Mouse (Mus musculus) E14TG2a.4 (cell line): ENCODE data around the gene Tob1.

Experiments
- H3K27me3 ChIP-seq: 2 replicates; pipeline ENCODE4 v1.6.1; 2014; ENCODE audit warnings: low read length, control low read depth; ENCODE audit not compliant: insufficient read depth
- H3K36me3 ChIP-seq: 2 replicates; pipeline ENCODE4 v1.6.1; 2014; ENCODE audit warnings: low read length, control low read depth; ENCODE audit not compliant: insufficient read depth
- H3K4me1 ChIP-seq: replicated peaks from 2 replicates; pipeline ENCODE4 v1.6.1; 2014; ENCODE audit warnings: low read depth, low read length, control low read depth
- H3K4me3 ChIP-seq: replicated peaks from 2 replicates; pipeline ENCODE4 v1.5.1; 2014; ENCODE audit warnings: mild to moderate bottlenecking, low read length
- H3K9me3 ChIP-seq: 2 replicates; pipeline ENCODE4 v1.6.1; 2014; ENCODE audit warnings: low read length, control low read depth
- CTCF ChIP-seq: conservative IDR thresholded peaks from 2 replicates; pipeline ENCODE4 v1.5.1; 2014; ENCODE audit warnings: low read length
- NANOG ChIP-seq: IDR thresholded peaks from 2 replicates; pipeline ENCODE4 v1.6.1; 2014; ENCODE audit warnings: borderline replicate concordance, low read length, mixed read lengths
- POU5F1 ChIP-seq: IDR thresholded peaks from 2 replicates; pipeline ENCODE4 v1.6.1; 2014; ENCODE audit warnings: low read length, borderline replicate concordance

The Tob1 gene

GRCm38 (mm10) chr11:94213735-94214594 is 2.7 kb downstream of the Tob1 start:
- Histone ChIP-seq H3K4me3 (0 out of 2 replicates have a peak overlapping the region, but pooled peaks have one; percentile 7), H3K9me3 (no peaks in the 10 kb centered on the region), H3K27me3 (no peaks in the 10 kb centered on the region), H3K4me1 (peaks cover 32% of the 10 kb centered on the region), H3K36me3 (peaks cover 25% of the 10 kb centered on the region)
- TF ChIP-seq NANOG (no peak), CTCF (no peak), POU5F1 (no peak)

DNA sequence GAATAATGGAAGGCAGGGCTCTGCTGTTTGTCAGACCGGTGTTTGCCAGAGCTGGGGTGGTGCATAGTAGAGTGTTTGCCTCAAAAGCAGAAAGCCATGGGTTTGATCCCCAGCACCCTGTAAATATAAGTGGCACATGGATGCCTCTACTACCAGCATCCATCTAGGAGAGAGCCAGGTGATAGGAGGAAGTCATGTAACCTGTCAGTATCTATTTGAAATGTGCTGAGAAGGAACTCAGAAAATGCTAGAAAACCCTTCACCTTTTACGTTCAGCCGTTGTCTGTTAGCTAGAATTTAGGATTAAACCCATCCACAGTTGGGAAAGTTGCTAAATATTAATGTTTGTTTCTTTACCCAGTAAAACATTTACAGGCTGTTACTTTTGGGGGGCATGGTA is 4.3 kb downstream of the Tob1 start:
- Histone ChIP-seq H3K27me3 (no peaks in the 10 kb centered on the region), H3K4me1 (peaks cover 22% of the 10 kb centered on the region), H3K4me3 (no peak overlapping the region), H3K9me3 (no peaks in the 10 kb centered on the region), H3K36me3 (peaks cover 25% of the 10 kb centered on the region)
- TF ChIP-seq NANOG (no peak), CTCF (no peak), POU5F1 (no peak)

DNA sequence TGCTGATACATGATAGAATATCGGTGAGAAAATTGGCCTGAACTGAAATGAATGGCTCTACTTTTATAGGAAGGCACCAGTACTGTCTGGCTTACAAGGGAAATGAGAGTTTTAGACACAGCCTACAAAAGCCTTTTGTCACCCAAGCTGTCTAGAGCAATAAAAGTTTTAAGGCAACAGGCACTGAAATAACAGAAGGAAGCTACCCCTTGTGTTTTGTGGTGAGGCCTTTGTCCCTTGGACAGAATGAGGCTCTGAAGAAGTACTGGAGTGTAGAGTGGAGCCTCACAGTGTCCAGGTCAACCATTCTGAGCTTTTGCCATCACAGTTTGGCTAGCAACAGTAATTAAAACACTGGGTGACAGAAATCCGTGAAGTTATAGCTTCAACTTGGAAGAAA is 5.0 kb downstream of the Tob1 start:
- TF ChIP-seq NANOG (no peak), POU5F1 (no peak), CTCF (no peak)
- H3K4me1 ChIP-seq: peaks cover 22% of the 10 kb centered on the region

DNA sequence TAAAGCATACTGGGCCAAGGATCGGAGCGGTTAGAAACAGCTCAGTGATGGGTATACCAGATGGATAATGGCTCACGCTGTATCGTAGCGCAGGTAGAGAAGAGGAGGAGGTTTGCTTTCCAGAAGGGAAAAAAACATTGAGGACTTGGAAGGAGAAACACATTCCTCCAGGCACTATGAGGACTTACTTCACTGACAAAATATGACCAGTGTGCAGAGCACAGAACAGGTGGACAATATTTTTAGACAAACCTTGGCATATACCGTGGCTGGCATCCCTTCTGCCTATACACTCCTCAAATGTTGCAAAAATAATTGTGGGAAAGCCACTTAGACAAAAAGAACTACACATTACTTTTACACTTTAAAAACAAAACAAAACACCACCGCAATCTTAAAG is 10.0 kb downstream of the Tob1 start:
- Histone ChIP-seq H3K27me3 (no peaks in the 10 kb centered on the region), H3K36me3 (peaks cover under 1% of the 10 kb centered on the region; the same call in 1 of the 2 replicates), H3K4me3 (no peak overlapping the region), H3K9me3 (no peaks in the 10 kb centered on the region), H3K4me1 (peaks cover 10% of the 10 kb centered on the region)
- TF ChIP-seq POU5F1: no peak
- TF ChIP-seq NANOG: no peak
- TF ChIP-seq CTCF: no peak

More for the DNA sequence above, 5.0 kb downstream of the Tob1 start:
- Histone ChIP-seq H3K4me3 (no peak overlapping the region), H3K9me3 (no peaks in the 10 kb centered on the region), H3K27me3 (no peaks in the 10 kb centered on the region), H3K36me3 (peaks cover 25% of the 10 kb centered on the region)

- no peaks in the 10 kb centered on the region for H3K36me3 ChIP-seq
- H3K4me1 ChIP-seq: peaks cover 19% of the 10 kb centered on the region
- no peaks in the 10 kb centered on the region for H3K27me3 ChIP-seq
- no peak for TF ChIP-seq POU5F1
- no peak for TF ChIP-seq CTCF
- no peak for TF ChIP-seq NANOG
- H3K9me3 ChIP-seq: no peaks in the 10 kb centered on the region
- H3K4me3 ChIP-seq: no peak overlapping the region
Observed at GRCm38 (mm10) chr11:94223531-94223930, 12.3 kb downstream of the Tob1 start.

DNA sequence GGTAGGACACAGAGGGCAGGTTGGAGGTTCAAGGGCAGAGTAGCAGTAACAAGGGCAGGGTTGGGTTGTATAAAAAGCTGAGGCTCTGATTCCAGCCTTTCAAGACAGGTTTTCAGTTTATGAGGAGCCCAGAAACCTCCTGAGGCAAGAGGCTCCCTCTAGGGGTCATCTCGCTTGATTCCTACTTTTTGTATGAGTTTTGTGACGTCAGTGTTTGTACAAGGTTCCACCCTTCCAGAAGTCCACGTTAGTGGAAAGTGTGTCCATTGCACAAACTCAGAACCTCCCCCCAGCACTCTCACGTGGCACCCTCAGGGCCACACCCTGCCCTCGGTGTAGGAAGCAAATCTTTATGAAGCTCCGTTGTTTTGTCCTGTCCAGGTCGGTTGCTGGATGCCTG is 14.7 kb downstream of the Tob1 start:
- Histone ChIP-seq H3K36me3 (no peaks in the 10 kb centered on the region), H3K9me3 (no peaks in the 10 kb centered on the region), H3K27me3 (no peaks in the 10 kb centered on the region), H3K4me3 (no peak overlapping the region), H3K4me1 (peaks cover 20% of the 10 kb centered on the region)
- TF ChIP-seq CTCF: peak; percentile 31; the same call in 1 of the 2 replicates
- TF ChIP-seq NANOG: no peak
- no peak for TF ChIP-seq POU5F1

DNA sequence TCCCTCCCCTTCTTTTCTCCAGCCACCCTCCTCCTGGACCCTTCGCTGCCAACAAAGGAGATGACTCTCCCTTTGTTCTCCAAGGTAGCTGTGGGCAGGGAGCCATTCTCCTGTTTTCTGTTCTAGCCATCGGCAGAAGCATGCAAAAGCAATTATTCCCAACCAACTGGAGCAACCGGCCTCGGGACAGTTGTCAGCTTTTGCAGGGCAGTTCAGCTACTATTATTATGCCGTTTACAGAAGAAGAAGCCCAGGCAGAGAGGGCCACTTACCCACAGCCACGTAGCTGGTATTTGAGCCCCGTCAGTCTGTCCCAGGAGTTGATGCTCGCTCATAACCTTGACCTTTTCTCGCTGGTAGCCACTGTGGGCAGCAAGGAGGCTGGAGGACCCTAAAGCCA is 17.2 kb downstream of the Tob1 start:
- Histone ChIP-seq H3K36me3 (no peaks in the 10 kb centered on the region), H3K4me1 (peaks cover 20% of the 10 kb centered on the region), H3K4me3 (no peak overlapping the region), H3K9me3 (no peaks in the 10 kb centered on the region), H3K27me3 (no peaks in the 10 kb centered on the region)
- TF ChIP-seq POU5F1: no peak
- TF ChIP-seq NANOG: no peak
- no peak for TF ChIP-seq CTCF

- Histone ChIP-seq H3K4me3 (no peak overlapping the region), H3K27me3 (peaks cover 7% of the 10 kb centered on the region; the same call in 1 of the 2 replicates), H3K36me3 (no peaks in the 10 kb centered on the region), H3K4me1 (peaks cover 20% of the 10 kb centered on the region), H3K9me3 (no peaks in the 10 kb centered on the region)
- TF ChIP-seq POU5F1 (no peak), CTCF (no peak), NANOG (no peak)
Observed at GRCm38 (mm10) chr11:94229207-94229960, 18.1 kb downstream of the Tob1 start.
